Mouse (Mus musculus) cerebellum, adult (tissue): ENCODE results near the gene Gm10800.
"Not testable (repeated sequence)": the region's sequence is repeated elsewhere in the genome, so short reads cannot be mapped to it uniquely, and the experiment has no call there.

Source experiments
- ATAC-seq: cut with Nextera tagmentation; 2 replicates; pipeline ENCODE4 v1.9.2; 2017; ENCODE audit warnings: mild to moderate bottlenecking, moderate library complexity, mixed read lengths; ENCODE audit not compliant: insufficient number of reproducible peaks, low FRiP score, low TSS enrichment

Gene Gm10800

GRCm38 (mm10) chr2:98667201-98667600, at the start of gene Gm10800:
Gene Gm10800 (minus strand): TSS chr2:98667301.
- not testable (repeated sequence) for ATAC-seq

- no peak; the same call in 1 of the 2 replicates for ATAC-seq
These were observed 30.4 kb upstream of the Gm10800 start for GRCm38 (mm10) chr2:98697533-98697932.

DNA sequence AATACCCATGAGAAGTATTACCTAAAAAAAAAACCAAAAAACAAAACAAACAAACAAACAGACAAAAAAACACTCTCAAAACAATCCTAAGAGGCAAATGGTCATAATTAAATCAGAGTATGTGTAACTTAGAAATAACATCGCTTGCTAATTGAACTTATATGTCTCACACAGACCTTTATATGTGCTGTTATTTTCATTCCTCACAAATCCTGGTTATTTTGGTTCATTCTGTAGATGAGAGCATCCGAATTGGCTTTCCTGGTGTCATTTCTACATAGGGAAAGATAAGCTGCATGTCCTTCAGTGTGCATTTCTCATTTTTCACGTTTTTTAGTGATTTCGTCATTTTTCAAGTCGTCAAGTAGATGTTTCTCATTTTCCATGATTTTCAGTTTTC, 5.2 kb downstream of the Gm10800 start, which contains the start of gene Gm10801:
TSS of gene Gm10801 (plus strand) at position 301 of the 400 bp plus-strand sequence.
- ATAC-seq = not testable (repeated sequence)
